Mouse (Mus musculus) neural tube, embryonic 10.5 days (tissue): ENCODE data around the gene Myo10.

ENCODE experiments used
- DNase-seq: peaks from one replicate; pipeline ENCODE4 v3.0.0-alpha.2; 2017; ENCODE audit warnings: low spot score; ENCODE audit errors: extremely low spot score

The Myo10 gene

DNA sequence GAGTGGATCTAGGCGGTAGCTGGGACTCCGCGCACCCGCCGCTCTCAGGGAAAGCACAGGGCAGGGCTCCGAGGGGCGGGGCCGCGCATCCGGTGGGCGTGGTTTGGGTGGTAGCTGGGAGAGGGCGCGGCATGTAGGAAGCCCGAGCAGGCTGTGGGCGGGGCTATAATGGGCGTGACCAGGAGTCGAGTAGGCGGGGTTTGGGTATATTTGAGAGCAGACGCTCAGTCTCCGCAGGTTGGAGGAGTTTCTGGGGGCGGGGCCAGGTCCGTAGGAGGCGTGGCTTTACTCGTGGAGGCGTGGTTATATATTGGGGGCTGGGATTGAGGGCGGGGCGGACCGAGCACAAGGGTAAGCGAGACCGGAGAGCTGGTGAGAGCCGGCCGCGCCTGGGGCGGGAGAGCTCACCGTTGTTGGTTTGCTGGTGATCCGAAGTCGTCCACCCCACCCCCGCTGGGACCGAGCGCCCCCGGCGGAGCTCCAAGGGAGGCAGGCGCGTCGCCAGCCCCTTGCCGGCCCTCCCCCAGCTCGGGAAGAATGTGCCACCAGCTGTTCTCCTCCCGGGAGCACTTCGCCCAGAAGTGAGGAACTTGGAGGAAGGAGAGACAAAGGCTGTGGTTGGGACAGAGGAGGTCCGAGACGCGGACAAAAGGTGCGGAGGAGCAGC lies at the start of gene Myo10:
Myo10 (plus strand) TSS at position 326 of the 667 bp plus-strand sequence.
- DNase-seq: peak; percentile 100

DNA sequence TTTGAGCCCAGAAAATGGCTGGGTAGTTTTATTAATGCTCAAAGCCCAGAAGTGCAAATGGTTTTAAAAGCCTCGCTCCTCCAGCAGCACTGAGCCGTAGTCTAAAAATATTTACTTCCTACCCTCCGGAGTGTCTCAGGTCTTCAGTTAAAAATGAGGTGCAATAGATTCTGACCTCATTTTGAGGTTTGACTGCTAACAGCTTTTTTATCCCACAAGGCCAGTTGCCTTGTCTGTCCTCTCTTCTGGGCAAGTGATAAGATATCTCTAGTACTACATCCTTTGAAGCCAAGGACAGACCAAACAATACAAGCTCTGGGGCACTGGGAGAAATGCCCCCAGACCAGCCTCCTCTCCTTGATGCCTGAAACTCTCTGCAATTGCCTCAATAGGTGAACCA lies 49.2 kb upstream of the Myo10 start:
- DNase-seq: no peak

DNA sequence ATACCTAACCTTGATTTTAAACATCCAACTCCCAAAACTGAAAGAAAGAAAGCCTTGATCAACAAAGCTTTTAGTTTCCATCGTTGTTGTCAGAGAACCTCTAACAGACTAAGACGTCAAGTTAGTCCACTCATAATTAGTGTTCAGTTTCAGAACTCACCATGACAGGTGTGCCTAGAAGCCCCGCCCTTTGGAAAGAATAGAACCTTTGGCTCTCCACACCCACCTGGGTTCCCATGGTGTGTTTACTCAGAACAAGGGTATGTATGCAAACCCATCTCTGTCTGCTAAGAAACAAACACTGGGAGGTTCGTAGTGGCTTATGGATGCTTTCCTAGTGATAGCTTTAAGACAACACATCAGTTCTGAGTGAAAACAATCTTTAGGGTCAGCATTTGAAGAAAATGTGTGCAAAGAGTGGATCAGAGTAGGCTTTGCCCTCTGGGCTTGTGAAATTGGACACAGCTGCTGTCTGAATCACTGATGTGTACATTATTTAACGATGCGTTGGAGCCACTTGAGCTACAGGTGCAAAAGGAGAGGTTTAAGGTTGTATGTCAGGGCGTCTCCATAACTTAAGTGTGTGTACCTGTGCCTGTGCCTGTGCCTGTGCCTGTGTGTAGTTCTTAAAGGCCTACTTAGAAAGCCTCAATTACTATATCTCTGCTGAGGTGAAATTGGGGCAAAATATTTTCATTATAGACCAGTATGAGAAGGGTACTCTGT lies 48.3 kb upstream of the Myo10 start:
- no peak for DNase-seq

DNA sequence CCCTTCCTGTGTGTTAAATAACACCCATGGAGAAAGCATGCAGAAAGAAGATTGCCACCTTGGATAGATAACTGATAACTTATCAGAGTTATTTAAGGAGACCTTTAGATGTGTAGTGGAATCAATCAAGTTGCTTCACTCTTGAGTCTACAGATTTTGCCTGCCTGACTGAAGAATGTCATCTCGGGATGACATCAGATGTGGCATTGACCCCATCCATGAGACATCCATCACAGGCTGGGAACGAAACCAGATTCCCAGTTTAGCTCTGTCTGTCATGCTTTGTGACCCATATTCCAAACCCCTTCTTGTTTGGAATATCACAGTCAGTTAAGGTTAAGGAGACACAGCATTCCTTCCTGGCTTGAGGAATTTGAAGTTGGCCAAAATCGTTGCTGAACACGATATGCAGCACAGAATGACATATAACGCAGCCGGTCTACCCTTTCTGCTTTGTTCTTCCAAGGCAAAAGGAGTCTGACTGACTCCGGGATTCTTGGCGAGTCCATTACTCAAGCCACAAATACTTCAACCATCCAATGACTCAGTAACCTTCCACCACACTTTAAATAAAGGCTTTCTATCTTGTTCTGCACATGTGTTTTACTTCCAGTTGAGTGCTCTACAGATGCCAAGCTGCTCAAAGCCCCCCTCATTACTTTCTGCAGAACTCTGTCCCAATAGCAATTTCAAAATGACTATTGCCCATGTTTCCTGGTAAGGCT lies 44.8 kb upstream of the Myo10 start:
- DNase-seq: no peak

DNA sequence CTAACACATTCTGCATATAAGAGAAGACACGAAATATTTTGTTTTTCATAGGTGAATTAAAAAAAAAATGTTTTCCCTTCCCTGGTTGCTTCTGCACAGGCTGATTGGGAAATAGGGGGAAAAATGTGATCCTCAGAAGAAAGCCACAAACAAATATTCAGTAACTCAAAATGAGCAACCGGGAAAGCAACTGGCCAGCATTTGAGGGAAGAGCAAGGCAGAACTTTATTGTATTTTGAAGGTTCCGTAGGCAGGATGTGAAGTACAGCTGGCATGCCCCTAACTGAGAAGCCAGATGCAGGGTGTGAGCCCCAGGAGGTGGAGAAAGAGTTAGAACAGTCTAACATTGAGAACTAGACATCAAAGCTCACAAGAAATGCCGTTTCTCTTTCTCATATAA lies 44.0 kb upstream of the Myo10 start:
- no peak for DNase-seq

DNA sequence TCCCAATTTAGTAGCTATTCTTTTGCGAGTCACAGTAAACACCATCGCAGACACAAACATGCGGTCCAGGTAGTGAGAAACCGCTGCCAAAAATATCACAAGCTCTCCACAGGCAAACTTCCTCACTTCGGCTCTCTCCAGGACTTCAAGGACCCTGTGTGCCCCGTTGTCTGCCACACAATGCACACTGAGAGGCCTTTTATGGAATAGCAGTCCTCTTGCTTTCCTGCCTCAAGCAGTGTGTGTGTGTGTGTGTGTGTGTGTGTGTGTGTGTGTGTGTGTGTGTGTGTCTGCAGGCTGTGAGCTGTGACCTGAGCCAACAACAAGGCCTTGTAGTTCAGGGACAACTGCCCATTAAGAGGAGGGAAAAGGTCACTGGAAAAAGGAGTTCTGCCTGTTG lies 41.6 kb upstream of the Myo10 start:
- DNase-seq: peak; percentile 30

DNA sequence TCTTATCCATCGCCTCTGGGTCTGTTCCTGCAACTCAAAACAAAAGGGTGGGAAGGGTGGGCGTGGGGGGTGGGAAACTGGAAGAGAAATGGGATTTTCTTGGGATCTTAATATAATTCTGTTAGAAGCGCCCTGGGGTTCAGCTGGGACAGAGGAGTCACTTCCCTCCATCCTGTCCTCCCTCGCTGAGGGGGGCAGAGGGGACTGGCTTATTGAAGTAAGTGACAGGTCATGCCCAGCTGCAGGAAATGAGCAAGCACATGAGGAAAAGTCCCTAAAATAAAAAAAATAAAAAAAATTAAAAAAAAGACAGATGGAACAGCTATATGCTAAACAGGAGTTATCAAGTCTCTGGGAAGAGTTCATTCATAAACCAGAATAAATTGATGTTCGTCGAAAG lies 40.3 kb upstream of the Myo10 start:
- no peak for DNase-seq

DNA sequence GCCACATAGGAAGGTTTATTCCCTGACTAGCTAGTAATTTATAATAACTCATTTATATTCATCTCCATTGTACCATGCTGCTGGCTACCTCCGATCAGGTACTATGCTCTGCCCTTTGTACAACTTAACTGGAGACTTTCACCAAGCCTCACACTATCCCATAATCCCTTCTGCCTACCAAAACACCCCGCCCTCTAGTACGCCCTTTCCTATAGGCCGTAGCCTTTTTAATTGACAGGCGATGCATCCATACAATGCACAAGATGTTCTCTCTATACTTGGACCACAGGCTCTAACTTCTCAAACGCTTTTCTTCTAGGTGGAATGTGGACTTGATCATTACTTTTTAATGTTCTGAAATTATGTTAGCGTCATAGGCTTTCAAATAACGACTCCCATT lies 39.0 kb upstream of the Myo10 start:
- no peak for DNase-seq

DNA sequence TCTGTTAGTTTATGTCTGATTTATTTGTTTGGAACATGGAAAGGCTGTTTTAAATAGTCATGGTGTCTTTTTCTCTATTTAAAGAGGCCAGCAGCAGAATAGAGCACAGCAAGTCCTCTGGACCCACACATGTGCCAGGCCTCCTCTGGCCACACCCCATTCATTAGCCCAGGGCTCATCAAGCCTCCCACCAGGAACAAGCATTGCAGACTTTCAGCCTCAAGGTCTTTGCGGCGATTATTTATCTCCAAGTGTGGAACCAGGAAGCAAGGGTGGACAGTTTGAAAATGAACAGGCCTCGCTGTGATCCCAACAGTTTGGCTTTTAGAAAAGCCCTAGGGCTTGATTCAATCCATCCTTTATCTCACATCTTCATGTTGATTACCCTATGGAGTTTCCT lies 35.5 kb upstream of the Myo10 start:
- no peak for DNase-seq

DNA sequence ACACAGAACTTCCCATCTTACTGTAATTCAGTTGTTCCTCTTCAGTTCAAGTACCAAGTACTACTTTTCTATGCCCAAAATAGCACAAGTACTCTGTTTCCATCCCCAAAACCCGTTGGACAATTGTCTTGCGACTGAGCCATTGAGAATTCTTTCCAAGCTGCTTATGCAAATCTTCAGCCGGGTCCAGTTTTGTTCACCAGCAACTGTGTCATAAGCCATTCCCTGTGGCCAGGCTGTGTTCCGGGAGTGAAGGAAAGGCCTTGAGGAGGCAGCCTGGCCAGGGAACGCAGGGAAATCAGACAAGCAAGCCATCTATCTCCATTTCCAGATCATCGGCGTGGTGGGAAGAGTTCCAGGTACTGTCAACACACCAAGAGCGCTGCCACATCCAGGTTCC lies 34.4 kb upstream of the Myo10 start:
- DNase-seq: no peak

DNA sequence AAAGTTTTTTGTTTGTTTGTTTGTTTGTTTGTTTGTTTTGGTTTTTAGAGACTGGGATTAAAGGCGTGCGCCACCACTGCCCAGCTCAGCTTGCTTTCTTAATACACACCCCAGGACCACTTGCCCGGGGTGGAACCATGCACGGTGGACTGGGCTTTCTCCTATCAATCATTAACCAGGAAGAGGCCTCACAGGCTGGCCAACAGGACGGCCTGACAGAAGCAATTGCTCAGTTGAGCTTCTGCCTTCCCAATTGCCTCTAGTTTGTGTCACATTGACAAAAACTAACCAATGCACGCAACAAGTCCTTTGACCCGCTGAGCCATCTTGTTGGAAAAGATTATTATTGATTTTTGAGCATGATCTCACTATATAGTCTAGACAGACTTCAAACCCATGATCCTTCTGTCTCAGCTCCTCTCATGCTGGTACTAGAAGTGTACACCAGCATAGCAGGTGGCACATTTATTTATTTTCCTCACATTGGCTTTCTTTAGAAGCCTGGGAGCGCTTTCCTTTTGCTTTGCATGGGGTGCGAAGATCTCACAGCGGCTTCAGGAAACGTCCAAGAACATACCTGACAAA lies 32.9 kb upstream of the Myo10 start:
- DNase-seq: no peak

DNA sequence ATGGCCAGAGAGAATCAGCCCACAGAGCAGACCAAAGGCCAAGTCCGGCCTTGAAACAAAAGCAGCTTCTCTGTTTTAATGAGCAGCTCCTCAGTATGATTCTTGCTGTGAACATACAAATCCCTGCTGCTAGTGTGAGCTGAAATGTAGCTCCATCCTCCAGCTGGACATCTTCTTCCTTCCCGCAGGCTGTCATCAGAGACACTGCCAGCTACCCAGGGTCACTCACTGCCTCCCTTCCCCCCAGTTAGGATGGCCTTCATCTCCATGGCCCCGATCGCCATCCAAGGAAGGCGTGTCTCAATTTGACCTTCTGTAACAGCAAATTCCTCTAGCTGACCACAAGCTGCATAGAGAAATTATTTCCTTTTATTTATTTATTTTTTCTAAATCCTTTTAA lies 32.4 kb upstream of the Myo10 start:
- DNase-seq: no peak

DNA sequence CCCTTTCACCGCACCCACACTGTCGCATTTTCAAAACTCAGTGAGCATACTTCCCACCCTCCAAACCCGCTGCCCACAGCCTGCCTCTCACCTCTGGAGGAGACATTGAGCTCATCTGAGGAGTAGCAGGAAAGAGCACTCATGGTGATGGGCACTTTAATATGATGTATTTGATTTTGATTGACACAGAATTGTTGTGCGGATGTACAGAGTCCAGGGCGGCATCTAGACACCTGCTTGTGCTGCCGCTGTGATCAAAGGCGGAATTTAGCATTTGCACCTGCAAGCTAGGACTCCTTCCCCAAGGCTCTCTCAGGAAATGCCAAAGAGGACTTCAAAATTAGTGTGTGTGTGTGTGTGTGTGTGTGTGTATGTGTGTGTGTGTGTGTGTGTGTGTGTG lies 31.4 kb upstream of the Myo10 start:
- DNase-seq: no peak

DNA sequence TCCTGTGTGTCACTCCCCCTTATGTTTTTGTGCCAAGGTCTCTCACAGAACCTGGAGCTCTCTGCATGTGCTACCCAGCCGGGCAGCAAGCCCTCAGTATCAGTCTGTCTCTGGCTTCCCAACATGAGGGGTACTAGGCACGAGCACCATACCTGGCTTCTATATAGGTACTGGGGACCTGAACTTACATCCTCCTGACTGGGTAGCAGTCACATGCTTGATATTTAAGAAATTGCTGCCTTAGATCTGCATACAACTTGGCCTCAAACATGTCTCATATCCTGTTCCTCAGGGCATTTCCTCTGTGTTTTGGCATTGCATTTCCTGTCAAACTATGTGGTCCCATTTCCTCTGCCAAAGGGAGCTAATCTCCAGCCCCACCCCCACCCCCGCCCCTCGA lies 30.4 kb upstream of the Myo10 start:
- no peak for DNase-seq

DNA sequence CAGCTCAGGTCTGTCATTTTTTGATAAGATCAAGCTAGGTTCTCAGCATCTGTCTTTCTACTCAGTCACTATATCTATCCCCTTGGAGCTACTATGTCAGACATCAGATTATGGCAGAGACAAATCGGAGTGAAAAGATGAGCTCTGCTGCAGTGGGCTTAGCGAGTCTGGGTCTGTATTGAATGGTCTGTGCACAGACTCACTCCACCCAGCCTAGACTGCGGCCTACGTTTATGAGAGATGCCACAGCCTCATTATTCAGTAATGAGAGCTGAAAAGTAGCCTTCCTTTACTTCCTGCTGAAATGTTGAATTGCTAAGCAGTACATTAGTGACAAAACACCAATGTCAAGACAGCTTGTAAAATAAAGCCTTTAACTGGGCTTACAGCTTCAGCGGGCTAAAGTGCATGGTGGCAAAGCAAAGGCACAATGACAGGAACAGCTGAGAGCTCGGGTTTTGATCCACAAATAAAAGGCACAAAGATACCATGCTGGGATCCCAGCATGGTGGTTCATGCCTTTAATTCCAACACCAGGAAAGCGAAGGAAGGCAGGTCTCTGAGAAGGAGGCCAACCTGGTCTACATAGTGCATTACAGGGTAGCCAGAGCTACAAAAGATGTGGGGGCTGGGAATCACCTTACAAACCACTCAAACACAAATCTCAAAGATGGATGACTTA lies 28.7 kb upstream of the Myo10 start:
- no peak for DNase-seq

DNA sequence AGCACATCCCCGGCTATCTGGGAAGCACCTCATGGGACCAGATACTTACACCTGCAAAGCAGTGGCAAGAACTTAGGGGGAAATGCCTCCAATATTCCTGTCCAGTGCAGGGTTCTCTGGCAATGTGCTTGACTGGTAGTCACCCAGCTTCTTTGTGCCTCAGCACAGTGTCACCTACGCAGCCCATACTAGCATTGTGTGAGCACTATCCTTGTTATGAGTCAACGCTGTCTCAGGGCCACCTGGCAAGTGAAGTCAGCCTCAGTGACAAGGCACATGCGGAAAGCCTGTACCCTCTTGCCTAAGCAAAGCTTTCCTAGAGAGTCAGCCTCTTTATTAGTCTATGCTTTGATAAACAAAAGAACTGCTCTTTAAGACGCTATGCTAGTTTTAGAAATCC lies 24.0 kb upstream of the Myo10 start:
- DNase-seq: no peak

DNA sequence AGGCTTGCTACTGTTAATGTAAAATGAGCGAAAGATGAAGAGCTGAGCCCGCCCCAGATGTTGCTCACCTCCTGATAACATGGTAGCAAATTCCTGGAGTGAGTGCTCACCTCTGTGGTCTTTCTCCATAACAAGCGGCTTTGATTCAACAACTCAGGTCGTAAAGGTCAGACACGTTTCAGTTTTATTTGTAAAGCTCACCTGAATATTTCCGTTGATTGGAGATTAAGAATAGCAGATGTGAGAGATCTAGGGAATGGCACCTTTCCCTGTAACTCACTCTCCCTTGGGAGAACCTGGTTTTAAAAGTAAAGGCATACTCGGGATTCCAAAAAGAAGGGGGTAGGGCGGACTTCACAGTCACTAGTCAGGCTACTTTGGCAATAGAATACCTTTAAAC lies 20.0 kb upstream of the Myo10 start:
- DNase-seq: no peak

DNA sequence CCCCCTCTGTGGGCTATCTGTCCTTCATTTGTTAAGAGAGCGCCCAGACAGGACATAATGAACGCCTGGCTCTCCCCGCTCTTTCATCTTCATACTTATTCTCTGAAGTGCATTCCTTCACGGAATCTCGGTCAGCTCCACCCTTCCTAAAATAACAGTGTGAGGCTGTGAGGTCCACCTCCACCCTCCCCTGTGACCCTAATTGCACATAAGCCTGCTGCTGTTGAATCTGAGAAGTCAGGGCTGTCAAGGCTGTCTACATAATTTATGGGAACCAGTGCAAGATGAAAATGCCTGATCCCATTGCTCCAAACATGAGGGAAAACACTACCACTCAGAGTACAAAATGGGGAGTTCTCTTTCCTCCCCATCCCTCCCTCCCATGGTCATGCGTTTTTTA lies 19.0 kb upstream of the Myo10 start:
- peak; percentile 36 for DNase-seq

DNA sequence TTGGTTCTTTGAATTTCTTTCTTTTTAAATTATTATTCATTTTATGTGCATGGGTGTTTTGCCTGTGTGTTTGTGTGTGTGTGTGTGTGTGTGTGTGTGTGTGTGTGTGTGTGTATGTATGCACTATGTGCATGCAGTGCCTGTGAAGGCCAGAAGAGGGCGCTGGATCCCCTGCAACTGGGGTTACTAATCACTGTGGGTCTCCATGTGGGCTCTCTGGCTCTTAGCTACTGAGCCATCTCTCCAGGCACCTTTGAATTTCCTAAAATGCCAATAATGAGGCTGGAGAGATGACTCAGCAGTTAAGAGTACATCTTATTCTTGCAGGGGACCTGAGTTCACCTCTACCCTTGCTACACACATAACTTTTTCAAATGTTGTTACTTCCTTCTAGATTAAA lies 18.1 kb upstream of the Myo10 start:
- no peak for DNase-seq

DNA sequence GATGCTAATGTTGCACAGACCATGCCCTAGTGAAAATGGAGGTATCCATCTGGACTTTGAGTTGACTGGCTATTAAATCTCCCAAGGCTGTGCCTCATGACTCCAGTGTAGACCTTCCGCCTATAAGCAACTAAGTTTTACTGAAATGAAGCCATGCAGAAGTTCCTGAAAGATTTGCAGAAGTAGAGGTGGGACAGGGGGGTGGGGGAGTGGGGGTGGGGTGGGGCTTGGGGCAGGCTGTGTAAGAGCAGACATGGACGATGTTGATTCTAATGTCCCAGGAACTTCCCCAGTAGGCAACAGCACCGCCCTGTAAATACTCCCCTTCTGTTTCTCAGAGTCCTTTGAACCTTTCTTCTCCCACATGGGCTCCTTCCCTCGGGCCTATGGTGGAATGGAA lies 16.9 kb upstream of the Myo10 start:
- DNase-seq: no peak

DNA sequence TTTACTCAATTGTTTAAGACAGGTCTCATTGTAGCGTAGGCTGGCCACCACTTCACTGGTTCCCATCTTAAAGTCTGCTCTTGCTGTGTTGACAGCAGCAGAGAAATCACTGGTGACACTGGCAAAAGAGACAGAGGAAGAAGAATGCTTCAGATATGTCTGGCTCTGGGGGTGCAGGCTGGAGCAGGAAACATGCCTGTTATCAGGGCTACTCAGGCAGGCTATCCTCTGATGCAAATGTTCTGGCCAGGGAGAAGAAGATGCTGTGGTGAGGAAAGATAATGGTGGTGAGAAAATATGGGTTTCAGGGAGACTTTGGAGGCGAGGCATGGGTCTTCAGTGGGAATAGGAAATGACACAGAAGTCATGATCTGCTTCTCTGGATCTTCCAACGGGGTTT lies 13.6 kb upstream of the Myo10 start:
- no peak for DNase-seq

DNA sequence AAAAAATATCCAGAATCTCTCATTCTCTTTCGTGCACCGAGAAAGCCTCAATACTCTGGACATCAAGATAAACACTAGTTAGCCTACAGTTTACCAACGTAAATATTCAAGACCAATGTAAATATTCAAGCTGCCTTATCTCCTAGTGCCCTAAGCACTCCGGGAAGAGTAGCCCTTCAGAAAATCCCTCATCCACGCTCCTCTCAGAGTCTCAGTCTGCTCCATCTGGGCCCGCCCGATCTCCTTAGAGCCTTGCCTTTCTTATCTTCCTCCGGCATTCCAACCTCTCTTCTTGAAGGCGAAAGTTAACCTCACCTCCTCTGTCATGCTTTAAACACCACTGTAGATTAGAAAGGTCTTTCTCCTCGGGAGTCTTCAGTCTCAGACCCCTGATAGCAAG lies 13.1 kb upstream of the Myo10 start:
- DNase-seq: no peak
